Mouse (Mus musculus): ENCODE results near the gene Pagr1a.

DNA sequence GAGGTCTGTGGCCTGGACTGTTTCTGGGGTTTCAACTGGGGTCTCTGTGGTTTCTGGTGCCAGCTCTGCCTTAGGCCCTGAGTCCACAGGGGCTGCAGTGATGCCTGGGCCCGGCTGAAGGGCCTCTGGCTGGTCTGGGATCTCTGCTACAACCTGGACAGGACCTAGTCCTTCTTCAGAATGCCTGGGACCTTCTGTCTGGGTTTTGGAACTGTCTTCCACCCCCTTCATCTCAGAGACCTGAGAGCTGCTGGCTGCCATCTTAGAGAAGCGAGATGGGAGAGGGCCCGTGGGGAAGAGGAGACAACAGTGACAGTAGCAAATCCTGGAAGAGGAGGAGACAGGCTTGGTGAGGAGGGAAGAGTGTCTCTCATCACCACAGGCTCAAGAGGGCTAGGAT lies 2.9 kb upstream of the Pagr1a start:
- TF ChIP-seq HCFC1 (IDR thresholded peaks at IDR 0.05; ENCODE audit: borderline replicate concordance, insufficient read depth, low read length) (no peak), MAFK (IDR thresholded peaks at IDR 0.05; ENCODE audit: insufficient read depth, low read depth, low read length) (no peak)

Data from ES-E14 (cell line).